Mouse (Mus musculus) A20 (cell line): ENCODE measurements around the gene Mgarp.
A peak's percentile ranks its signal among the peaks of the same experiment; 100 is the strongest.

Experiments used
- DNase-seq: peaks from one replicate; pipeline ENCODE4 v3.0.0-alpha.2; 2011; ENCODE audit warnings: low read depth, low spot score

The Mgarp gene

GRCm38 (mm10) chr3:51340552-51341267, 55.8 kb downstream of the Mgarp start, which contains the start of gene Elf2:
TSS of gene Elf2 (minus strand) at chr3:51340663.
- DNase-seq = peak; percentile 93

- DNase-seq = peak; percentile 69
These were observed 56.6 kb downstream of the Mgarp start for GRCm38 (mm10) chr3:51339734-51340551.

DNA sequence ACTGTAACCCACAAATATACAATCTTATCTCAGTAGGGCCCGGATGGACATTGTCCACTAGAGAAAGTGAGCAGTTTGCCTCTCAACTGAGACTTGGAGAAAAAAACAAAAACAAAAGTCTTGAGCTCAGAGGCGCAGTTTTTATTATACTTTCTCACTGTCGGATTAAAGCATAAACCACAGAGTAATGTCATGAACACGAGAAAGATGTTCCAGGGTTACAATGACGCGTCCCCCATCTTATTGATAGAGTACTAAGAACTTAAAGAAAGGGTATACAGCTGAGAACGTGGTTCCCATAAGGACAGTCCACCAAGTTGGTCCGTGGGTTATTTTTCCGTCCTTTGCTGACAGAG, 57.2 kb downstream of the Mgarp start:
- no peak for DNase-seq
